Mouse (Mus musculus) myocyte (in vitro differentiated cells): ENCODE measurements around the gene Bach2. TPM values are rescaled to one million over a fixed set of nuclear protein-coding genes. Genes with fewer than 3 reads are reported as not detected.

Experiments
- H3K27me3 ChIP-seq: one replicate; pipeline ENCODE4 v1.6.1; 2011; ENCODE audit not compliant: control insufficient read depth, insufficient read depth, insufficient read length
- H3K36me3 ChIP-seq: one replicate; pipeline ENCODE4 v1.6.1; 2011; ENCODE audit not compliant: control insufficient read depth, insufficient read depth
- H3K4me2 ChIP-seq: one replicate; pipeline ENCODE4 v1.6.1; 2011; ENCODE audit warnings: low read depth, control low read depth
- H3K4me3 ChIP-seq: one replicate; pipeline ENCODE4 v1.5.1; 2011; ENCODE audit warnings: mild to moderate bottlenecking, control low read depth, moderate library complexity
- H3K79me2 ChIP-seq: one replicate; pipeline ENCODE4 v1.6.1; 2011; ENCODE audit not compliant: control insufficient read depth, insufficient read depth
- H3ac ChIP-seq: one replicate; pipeline ENCODE4 v1.6.1; 2011; ENCODE audit not compliant: control insufficient read depth, insufficient read length
- CEBPB ChIP-seq: IDR thresholded peaks from 2 replicates; pipeline ENCODE4 v1.6.1; 2011; ENCODE audit warnings: mild to moderate bottlenecking, moderate library complexity; ENCODE audit not compliant: poor library complexity, insufficient read depth, severe bottlenecking
- MYOG ChIP-seq, 3 experiments: IDR thresholded peaks; one replicate each; pipeline ENCODE4 v1.6.1; 2011; ENCODE audit warnings: control low read depth in 2 of 3, low read depth in 2 of 3, mild to moderate bottlenecking in 2 of 3; ENCODE audit not compliant: insufficient read length in 2 of 3, control insufficient read depth in 1 of 3, insufficient read depth in 1 of 3
- POLR2A ChIP-seq: IDR thresholded peaks from one replicate; pipeline ENCODE4 v1.6.1; 2011; ENCODE audit warnings: low read depth, mild to moderate bottlenecking, control low read depth, moderate library complexity; ENCODE audit not compliant: insufficient read length
- REST ChIP-seq: IDR thresholded peaks from one replicate; pipeline ENCODE4 v1.6.1; 2011; ENCODE audit warnings: mild to moderate bottlenecking, control low read depth, moderate library complexity; ENCODE audit not compliant: insufficient read depth, insufficient read length
- polyA plus RNA-seq: library from polyadenylated mRNA; unstranded; fragments of >200 nt; fragmentation: generic; extraction: Trizol; gene quantifications from one replicate; pipeline ENCODE4 v1.2.1, GENCODE M21; 2012; ENCODE audit warnings: missing spikeins

The Bach2 gene
- polyA plus RNA-seq, 1 experiment = 0.29 TPM

- Histone ChIP-seq H3K36me3 (no peaks in the 10 kb centered on the region), H3K4me3 (no peak overlapping the region), H3K4me2 (no peak overlapping the region), H3K79me2 (peaks cover 78% of the 10 kb centered on the region), H3K27me3 (no peaks in the 10 kb centered on the region), H3ac (no peak overlapping the region)
- TF ChIP-seq MYOG (IDR thresholded peaks at IDR 0.05; ENCODE audit: control insufficient read depth in 1 of 3, insufficient read depth in 1 of 3, insufficient read length in 2 of 3, low read depth in 2 of 3) (no peak), POLR2A (no peak), CEBPB (no peak), REST (no peak)
Observed at GRCm38 (mm10) chr4:32621637-32622036, 383.0 kb downstream of the Bach2 start.
